Mouse (Mus musculus) heart, postnatal 0 days (tissue): ENCODE results near the gene Havcr2.

Source experiments
- CTCF ChIP-seq: IDR thresholded peaks from 2 replicates; pipeline ENCODE4 v1.5.1; 2016; ENCODE audit warnings: antibody characterized with exemption, control low read depth, low read depth
- EP300 ChIP-seq: IDR thresholded peaks from 2 replicates; pipeline ENCODE4 v1.6.1; 2016; ENCODE audit warnings: antibody characterized with exemption, low read depth

GRCm38 (mm10) chr11:46461931-46462330, 7.2 kb downstream of the Havcr2 start:
- TF ChIP-seq CTCF (no peak), EP300 (no peak)
